Mouse (Mus musculus) macrophage (primary cell): Measurements from ENCODE around the gene Olfr1234. TPM values are rescaled to one million over a fixed set of nuclear protein-coding genes. Genes with fewer than 3 reads are reported as not detected.

Experiments
- H3K27ac ChIP-seq: fragments of 350-480 bp; formaldehyde crosslinking; 2 replicates; pipeline ENCODE4 v1.9.0; 2021
- H3K36me3 ChIP-seq: fragments of 350-480 bp; formaldehyde crosslinking; 2 replicates; pipeline ENCODE4 v1.9.0; 2021; ENCODE audit errors: inconsistent target
- H3K4me3 ChIP-seq: fragments of 350-480 bp; formaldehyde crosslinking; 2 replicates; pipeline ENCODE4 v1.9.0; 2021; ENCODE audit errors: inconsistent target
- H3K79me2 ChIP-seq: fragments of 350-480 bp; formaldehyde crosslinking; 2 replicates; pipeline ENCODE4 v1.9.0; 2021; ENCODE audit errors: inconsistent target
- WGBS: methylation state at CpG from one replicate; pipeline ENCODE4 v1.1.7; 2026; ENCODE audit warnings: inconsistent platforms; ENCODE audit not compliant: missing documents; 5-methylcytosine and 5-hydroxymethylcytosine counted together
- polyA plus RNA-seq: library from polyadenylated mRNA; stranded (reverse); fragments of 250-400 nt; gene quantifications from 3 replicates; pipeline ENCODE4 v1.2.4, GENCODE M21; 2018; ENCODE audit warnings: inconsistent platforms
- total RNA-seq, 78 experiments: library from RNA; depleted of rRNA; stranded (reverse); fragments of 250-400 nt; gene quantifications; 1 replicate in 9 of 78; 2 replicates in 24 of 78; 3 replicates in 43 of 78; 4 replicates in 2 of 78; pipeline ENCODE4 v1.2.4; 2018; ENCODE audit warnings: inconsistent platforms in 56 of 78

Gene Olfr1234
- total RNA-seq (2018; cell fraction: chromatin; rRNA removed): not detected
- total RNA-seq (2018; cell fraction: cytosol; rRNA removed): not detected
- total RNA-seq (2018; cell fraction: nucleus; rRNA removed): not detected
- polyA plus RNA-seq: not detected in 3 replicates

DNA sequence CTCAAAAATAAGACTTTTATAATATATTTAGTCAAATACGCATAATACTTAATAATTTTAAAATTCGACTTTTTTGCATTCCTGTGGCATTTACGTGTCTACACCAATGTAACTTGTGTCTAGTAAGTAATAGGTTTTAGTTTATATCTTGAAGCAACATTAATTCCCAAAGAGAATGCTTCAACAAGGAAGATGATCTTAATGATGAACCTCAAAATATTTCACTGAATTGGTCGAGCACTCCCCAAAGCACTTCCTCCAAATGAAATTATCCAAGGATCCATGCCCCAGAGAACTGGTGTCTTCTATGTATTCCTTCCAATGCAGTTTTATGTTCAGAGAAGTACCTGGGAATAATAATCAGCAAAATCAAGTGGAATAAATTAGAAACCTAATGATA is at the start of gene Olfr1234:
Olfr1234 (minus strand) TSS at position 101 of the 400 bp plus-strand sequence.
- no peak within 1 kb of the TSS for H3K27ac ChIP-seq
- no peak within 1 kb of the TSS for H3K4me3 ChIP-seq
- H3K36me3 ChIP-seq: no peaks in the 10 kb centered on the region
- 84% methylated on average over 4 of the region's 4 CpGs for WGBS
- H3K79me2 ChIP-seq: no peaks in the 10 kb centered on the region

DNA sequence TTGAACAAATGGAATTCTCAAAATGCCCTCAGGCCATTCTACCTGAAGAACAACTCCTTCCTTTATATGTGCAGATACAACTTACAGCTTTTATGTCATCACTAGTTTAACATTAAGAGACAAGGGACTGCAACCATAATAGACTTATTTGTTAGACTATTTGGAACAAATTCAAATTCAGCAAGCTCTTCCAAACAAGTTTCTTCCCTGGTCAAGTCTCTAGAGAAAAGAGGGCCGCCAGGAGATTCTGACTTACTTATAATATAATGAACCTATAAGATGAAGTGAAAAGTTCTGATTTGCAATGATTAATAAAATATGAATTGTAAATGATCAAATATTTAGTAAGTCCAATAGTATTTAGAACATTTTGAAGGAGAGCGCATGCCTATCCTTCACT is 44.9 kb upstream of the Olfr1234 start, which contains the start of gene Olfr1238:
Olfr1238 (minus strand) TSS at position 101 of the 400 bp plus-strand sequence.
- no peaks in the 10 kb centered on the region for H3K36me3 ChIP-seq
- WGBS: 93% methylated on average over 2 of the region's 2 CpGs
- H3K4me3 ChIP-seq: no peak within 1 kb of the TSS
- H3K79me2 ChIP-seq: no peaks in the 10 kb centered on the region
- no peak within 1 kb of the TSS for H3K27ac ChIP-seq

DNA sequence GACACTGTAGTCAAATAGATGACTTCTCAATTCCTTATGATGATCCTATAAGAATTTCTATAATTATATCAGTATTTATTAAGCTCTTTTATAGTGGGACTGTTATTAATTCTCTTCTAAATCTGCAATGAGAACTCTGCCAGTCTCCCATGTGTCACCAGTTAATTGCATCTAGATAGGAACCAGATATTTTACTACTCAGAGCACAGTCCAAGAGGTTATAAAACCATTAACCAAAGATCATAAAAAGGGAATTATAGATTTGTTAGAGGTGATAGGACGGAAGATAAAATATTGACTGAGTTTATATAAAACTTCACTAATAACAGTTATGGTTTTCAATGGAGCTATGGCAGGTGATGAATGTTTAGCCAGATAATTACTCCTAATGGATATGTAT is 36.2 kb upstream of the Olfr1234 start:
- H3K79me2 ChIP-seq: no peaks in the 10 kb centered on the region
- H3K36me3 ChIP-seq: no peaks in the 10 kb centered on the region
- 82% methylated on average over 1 of the region's 1 CpGs for WGBS
- no peak overlapping the region for H3K4me3 ChIP-seq
- no peak overlapping the region for H3K27ac ChIP-seq

DNA sequence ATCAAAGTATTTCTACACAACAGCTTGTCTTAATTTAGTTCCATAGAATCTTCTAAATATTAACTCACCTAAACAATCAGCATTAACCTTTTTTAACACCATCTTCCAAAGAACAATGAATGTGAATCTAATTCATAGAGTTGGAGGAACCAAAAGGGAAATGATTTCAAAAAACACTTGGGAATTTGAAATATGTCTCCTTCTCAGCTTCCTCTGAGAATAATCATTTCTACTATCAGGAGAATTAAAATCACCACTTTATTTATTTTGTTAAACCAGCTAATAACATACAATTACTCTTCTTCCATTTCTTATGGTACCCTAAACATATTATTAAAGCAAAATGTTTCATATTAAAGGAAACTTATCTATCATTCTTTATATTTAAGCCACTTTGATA is 22.4 kb downstream of the Olfr1234 start, which contains the start of gene Olfr1233:
Olfr1233 (minus strand) TSS at position 101 of the 400 bp plus-strand sequence.
- Histone ChIP-seq H3K36me3 (no peaks in the 10 kb centered on the region), H3K79me2 (no peaks in the 10 kb centered on the region), H3K27ac (no peak within 1 kb of the TSS), H3K4me3 (no peak within 1 kb of the TSS)

DNA sequence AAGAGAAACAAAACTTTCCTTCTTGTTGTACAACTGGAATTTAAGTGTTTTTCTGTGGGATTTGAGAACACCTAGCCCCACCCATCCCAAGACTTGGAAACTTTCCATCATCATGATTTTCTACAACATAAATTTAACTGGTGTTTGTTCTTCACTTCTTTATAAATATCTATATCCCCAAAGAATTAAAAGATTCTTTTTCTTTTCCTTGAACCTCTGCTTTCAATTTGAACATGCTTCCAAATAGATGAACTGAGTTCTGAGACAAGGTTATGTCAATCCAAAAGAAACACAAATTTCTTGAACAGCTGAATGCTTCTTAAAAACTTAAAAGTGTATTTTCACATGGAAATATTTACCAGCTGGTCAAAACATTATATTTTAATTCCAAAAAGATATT is 35.1 kb downstream of the Olfr1234 start, which contains the start of gene Olfr1232:
Olfr1232 (minus strand) TSS at position 101 of the 400 bp plus-strand sequence.
- no peaks in the 10 kb centered on the region for H3K79me2 ChIP-seq
- H3K27ac ChIP-seq: no peak within 1 kb of the TSS
- H3K36me3 ChIP-seq: no peaks in the 10 kb centered on the region
- no peak within 1 kb of the TSS for H3K4me3 ChIP-seq

Other genes with a start within 250 kb of the Olfr1234 start
- not detected in 3 replicates for gene Olfr1221, start 247.6 kb downstream of the Olfr1234 start, polyA plus RNA-seq
- gene Olfr1222, start 231.8 kb downstream of the Olfr1234 start, polyA plus RNA-seq: not detected in 3 replicates
- gene Olfr1223, start 213.3 kb downstream of the Olfr1234 start, polyA plus RNA-seq: not detected in 3 replicates
- gene Olfr1224-ps1, start 200.8 kb downstream of the Olfr1234 start, polyA plus RNA-seq: not detected in 3 replicates
- gene Olfr1225, start 190.2 kb downstream of the Olfr1234 start, polyA plus RNA-seq: not detected in 3 replicates
- not detected in 3 replicates for gene Olfr1226, start 164.8 kb downstream of the Olfr1234 start, polyA plus RNA-seq
- gene Olfr1228, start 110.8 kb downstream of the Olfr1234 start, polyA plus RNA-seq: not detected in 3 replicates
- not detected in 3 replicates for gene Olfr1229, start 76.9 kb downstream of the Olfr1234 start, polyA plus RNA-seq
- gene Olfr1230, start 67.6 kb downstream of the Olfr1234 start, polyA plus RNA-seq: not detected in 3 replicates
- gene Olfr1231, start 57.8 kb downstream of the Olfr1234 start, polyA plus RNA-seq: not detected in 3 replicates
- not detected in 3 replicates for gene Olfr1232, start 35.2 kb downstream of the Olfr1234 start, polyA plus RNA-seq
- gene Olfr1233, start 22.5 kb downstream of the Olfr1234 start, polyA plus RNA-seq: not detected in 3 replicates
- not detected in 3 replicates for gene Olfr1238, start 44.8 kb upstream of the Olfr1234 start, polyA plus RNA-seq
- not detected in 3 replicates for gene Olfr1239, start 55.5 kb upstream of the Olfr1234 start, polyA plus RNA-seq
- not detected in 3 replicates for gene Olfr1240, start 78.1 kb upstream of the Olfr1234 start, polyA plus RNA-seq
- not detected in 3 replicates for gene Olfr1241, start 122.3 kb upstream of the Olfr1234 start, polyA plus RNA-seq
- gene Olfr1242, start 133.5 kb upstream of the Olfr1234 start, polyA plus RNA-seq: not detected in 3 replicates
- not detected in 3 replicates for gene Olfr1243, start 166.6 kb upstream of the Olfr1234 start, polyA plus RNA-seq
- gene Olfr1245, start 213.6 kb upstream of the Olfr1234 start, polyA plus RNA-seq: not detected in 3 replicates
- gene Olfr1246, start 228.3 kb upstream of the Olfr1234 start, polyA plus RNA-seq: not detected in 3 replicates
- gene Olfr1247, start 249.3 kb upstream of the Olfr1234 start, polyA plus RNA-seq: not detected in 3 replicates